Mouse (Mus musculus): ENCODE measurements around the gene Ttc39d. TPM values are rescaled to one million over a fixed set of nuclear protein-coding genes. Genes with fewer than 3 reads are reported as not detected.
A peak's percentile ranks its signal among the peaks of the same experiment; 100 is the strongest.

Gene Ttc39d
- not detected in 2 replicates for polyA plus RNA-seq (2011; ENCODE audit: insufficient read length, low read depth, missing spikeins)

DNA sequence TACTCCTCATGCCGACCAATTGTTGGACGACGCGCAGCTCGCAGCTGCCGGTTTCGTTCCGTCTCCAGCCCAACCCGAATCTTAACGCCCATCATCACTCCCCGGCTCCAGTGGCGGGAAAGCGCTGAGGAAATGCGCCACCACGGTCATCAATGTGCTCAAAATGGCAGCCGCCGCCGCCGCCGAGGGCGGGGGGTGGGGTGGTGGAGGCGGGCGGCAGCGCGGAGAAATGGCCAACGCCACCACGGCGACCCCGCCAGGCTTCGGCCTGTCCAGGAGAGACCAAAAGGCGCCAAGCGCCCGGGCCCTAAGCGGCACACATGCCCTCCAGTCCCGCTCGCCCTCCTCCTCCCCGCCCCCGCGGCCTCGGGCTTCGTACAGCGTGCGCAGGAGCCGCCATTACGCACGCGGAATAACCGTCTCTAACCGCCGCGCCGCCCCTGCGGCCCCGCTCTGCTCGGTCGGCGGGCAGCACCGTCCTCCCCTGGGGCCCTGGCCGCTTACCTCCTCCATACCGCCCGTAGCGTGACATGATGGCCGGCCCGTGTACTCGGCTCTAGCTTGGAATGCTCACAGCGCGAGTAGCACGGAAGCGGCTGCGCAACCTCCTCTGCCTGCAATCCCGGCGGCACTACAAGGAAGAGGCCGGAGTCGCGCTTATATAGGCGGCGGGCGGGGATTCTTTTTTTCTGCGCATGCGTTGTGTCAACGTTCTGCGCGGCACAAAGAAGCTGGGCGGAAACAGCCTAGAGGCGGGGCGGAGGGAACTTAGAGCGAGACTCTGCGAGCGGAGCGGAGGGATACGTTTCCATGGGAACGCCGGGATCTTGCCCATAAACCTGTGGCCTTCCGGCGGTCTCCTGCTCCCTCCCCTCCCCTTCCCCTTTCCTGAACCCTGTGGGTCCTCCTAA is at the start of gene Ttc39d, which contains the start of gene Srsf7:
Gene Ttc39d (plus strand): TSS at position 790 of the 911 bp plus-strand sequence.
Gene Srsf7 (minus strand): TSS at position 637 of the 911 bp plus-strand sequence.
- Histone ChIP-seq H3K4me3 (ENCODE audit: insufficient read depth, low read length) (peak within 1 kb of the TSS; percentile 75), H3K4me1 (ENCODE audit: control insufficient read depth, insufficient read depth, low read length) (no peaks in the 10 kb centered on the region), H3K27ac (ENCODE audit: insufficient read depth, low read length) (peak within 1 kb of the TSS; percentile 85)
- TF ChIP-seq CTCF (IDR thresholded peaks at IDR 0.05; ENCODE audit: borderline replicate concordance, insufficient read depth, low read length): no peak
- peak; percentile 100 for TF ChIP-seq POLR2A (IDR thresholded peaks at IDR 0.05; ENCODE audit: low read depth, low read length)

DNA sequence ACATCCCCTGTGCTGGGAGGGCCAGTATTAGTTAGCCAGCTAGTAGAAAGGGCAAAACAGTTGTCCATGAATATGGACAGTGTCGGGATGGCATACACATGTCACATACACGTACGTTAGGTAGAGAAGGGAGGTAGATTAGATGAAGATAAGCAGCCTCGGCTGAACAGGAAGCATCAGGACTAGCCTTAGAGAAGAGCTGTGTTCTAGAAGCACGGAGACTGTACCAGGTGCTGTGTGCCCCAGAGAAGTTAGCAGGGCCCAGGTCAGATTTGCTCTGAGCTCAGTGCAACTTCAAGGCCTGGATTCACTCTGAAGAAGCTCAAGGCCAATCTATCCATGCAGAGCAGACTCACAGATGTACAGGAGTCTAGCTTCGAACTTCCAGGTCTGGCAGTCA is 49.8 kb upstream of the Ttc39d start:
- Histone ChIP-seq H3K4me1 (ENCODE audit: control insufficient read depth, insufficient read depth, low read length) (peaks cover 4% of the 10 kb centered on the region), H3K27ac (ENCODE audit: insufficient read depth, low read length) (no peak overlapping the region; the same call in 1 of the 2 replicates), H3K4me3 (ENCODE audit: insufficient read depth, low read length) (no peak overlapping the region)
- TF ChIP-seq CTCF (IDR thresholded peaks at IDR 0.05; ENCODE audit: borderline replicate concordance, insufficient read depth, low read length): no peak
- TF ChIP-seq POLR2A (IDR thresholded peaks at IDR 0.05; ENCODE audit: low read depth, low read length): no peak

GRCm38 (mm10) chr17:80160454-80160853 is 46.8 kb upstream of the Ttc39d start:
- Histone ChIP-seq H3K4me1 (ENCODE audit: control insufficient read depth, insufficient read depth, low read length) (peaks cover 4% of the 10 kb centered on the region), H3K4me3 (ENCODE audit: insufficient read depth, low read length) (no peak overlapping the region), H3K27ac (ENCODE audit: insufficient read depth, low read length) (no peak overlapping the region)
- TF ChIP-seq POLR2A (IDR thresholded peaks at IDR 0.05; ENCODE audit: low read depth, low read length) (no peak), CTCF (IDR thresholded peaks at IDR 0.05; ENCODE audit: borderline replicate concordance, insufficient read depth, low read length) (no peak)

GRCm38 (mm10) chr17:80163991-80164390 is 43.3 kb upstream of the Ttc39d start:
- H3K4me1 ChIP-seq (ENCODE audit: control insufficient read depth, insufficient read depth, low read length): no peaks in the 10 kb centered on the region; the same call in 1 of the 2 replicates
- TF ChIP-seq CTCF (IDR thresholded peaks at IDR 0.05; ENCODE audit: borderline replicate concordance, insufficient read depth, low read length): no peak
- no peak overlapping the region for H3K27ac ChIP-seq (ENCODE audit: insufficient read depth, low read length)
- no peak overlapping the region for H3K4me3 ChIP-seq (ENCODE audit: insufficient read depth, low read length)

GRCm38 (mm10) chr17:80165741-80166140 is 41.5 kb upstream of the Ttc39d start:
- TF ChIP-seq POLR2A (IDR thresholded peaks at IDR 0.05; ENCODE audit: low read depth, low read length) (no peak), CTCF (IDR thresholded peaks at IDR 0.05; ENCODE audit: borderline replicate concordance, insufficient read depth, low read length) (no peak)
- H3K4me3 ChIP-seq (ENCODE audit: insufficient read depth, low read length): no peak overlapping the region
- no peak overlapping the region for H3K27ac ChIP-seq (ENCODE audit: insufficient read depth, low read length)
- H3K4me1 ChIP-seq (ENCODE audit: control insufficient read depth, insufficient read depth, low read length): no peaks in the 10 kb centered on the region; the same call in 1 of the 2 replicates

GRCm38 (mm10) chr17:80166346-80166745 is 40.9 kb upstream of the Ttc39d start:
- TF ChIP-seq POLR2A (IDR thresholded peaks at IDR 0.05; ENCODE audit: low read depth, low read length): no peak
- TF ChIP-seq CTCF (IDR thresholded peaks at IDR 0.05; ENCODE audit: borderline replicate concordance, insufficient read depth, low read length): no peak
- Histone ChIP-seq H3K4me3 (ENCODE audit: insufficient read depth, low read length) (no peak overlapping the region), H3K4me1 (ENCODE audit: control insufficient read depth, insufficient read depth, low read length) (no peaks in the 10 kb centered on the region; the same call in 1 of the 2 replicates), H3K27ac (ENCODE audit: insufficient read depth, low read length) (no peak overlapping the region)

GRCm38 (mm10) chr17:80167436-80167835 is 39.8 kb upstream of the Ttc39d start:
- no peak overlapping the region for H3K4me3 ChIP-seq (ENCODE audit: insufficient read depth, low read length)
- peak overlapping the region; percentile 5; the same call in 1 of the 2 replicates for H3K27ac ChIP-seq (ENCODE audit: insufficient read depth, low read length)
- no peaks in the 10 kb centered on the region; the same call in 1 of the 2 replicates for H3K4me1 ChIP-seq (ENCODE audit: control insufficient read depth, insufficient read depth, low read length)
- TF ChIP-seq POLR2A (IDR thresholded peaks at IDR 0.05; ENCODE audit: low read depth, low read length) (no peak), CTCF (IDR thresholded peaks at IDR 0.05; ENCODE audit: borderline replicate concordance, insufficient read depth, low read length) (no peak)

- no peaks in the 10 kb centered on the region; the same call in 1 of the 2 replicates for H3K4me1 ChIP-seq (ENCODE audit: control insufficient read depth, insufficient read depth, low read length)
- H3K4me3 ChIP-seq (ENCODE audit: insufficient read depth, low read length): no peak overlapping the region
- TF ChIP-seq CTCF (IDR thresholded peaks at IDR 0.05; ENCODE audit: borderline replicate concordance, insufficient read depth, low read length) (no peak), POLR2A (IDR thresholded peaks at IDR 0.05; ENCODE audit: low read depth, low read length) (no peak)
- peak overlapping the region; percentile 5; the same call in 1 of the 2 replicates for H3K27ac ChIP-seq (ENCODE audit: insufficient read depth, low read length)
Measured at GRCm38 (mm10) chr17:80167851-80168251, 39.4 kb upstream of the Ttc39d start.

- H3K27ac ChIP-seq (ENCODE audit: insufficient read depth, low read length): no peak overlapping the region
- TF ChIP-seq POLR2A (IDR thresholded peaks at IDR 0.05; ENCODE audit: low read depth, low read length) (no peak), CTCF (IDR thresholded peaks at IDR 0.05; ENCODE audit: borderline replicate concordance, insufficient read depth, low read length) (no peak)
- H3K4me1 ChIP-seq (ENCODE audit: control insufficient read depth, insufficient read depth, low read length): no peaks in the 10 kb centered on the region; the same call in 1 of the 2 replicates
- no peak overlapping the region for H3K4me3 ChIP-seq (ENCODE audit: insufficient read depth, low read length)
Measured at GRCm38 (mm10) chr17:80168425-80169182, 38.7 kb upstream of the Ttc39d start.

All from embryonic fibroblast, embryonic 13.5 days (primary cell).